Mouse (Mus musculus): ENCODE measurements around the gene Fntb. TPM values are rescaled to one million over a fixed set of nuclear protein-coding genes. Genes with fewer than 3 reads are reported as not detected.

The Fntb gene
- polyA plus RNA-seq, 1 experiment = 81.0 TPM

DNA sequence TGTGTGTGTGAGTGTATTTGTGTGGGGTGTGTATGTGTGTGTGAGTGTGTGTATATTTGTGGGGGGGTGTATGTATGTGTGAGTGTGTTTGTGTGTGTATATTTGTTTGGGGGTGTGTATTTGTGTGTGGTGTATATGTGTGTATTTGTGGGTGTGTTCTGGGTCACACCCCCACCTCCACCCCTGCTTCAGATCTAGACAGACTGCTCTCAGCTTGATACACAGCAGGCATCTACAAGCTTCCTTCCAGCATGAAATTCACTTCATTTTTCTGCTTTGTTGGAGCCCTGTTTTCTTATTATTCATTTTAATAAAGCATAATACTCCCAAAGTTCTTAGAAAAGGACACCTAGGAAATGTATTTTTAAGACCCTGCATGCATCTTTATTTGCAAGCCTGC lies 132.8 kb downstream of the Fntb start:
- Histone ChIP-seq H3K27ac (ENCODE audit: insufficient read depth, low read length) (no peak overlapping the region; the same call in 1 of the 2 replicates), H3K4me1 (ENCODE audit: control insufficient read depth, insufficient read depth, low read length) (peaks cover 18% of the 10 kb centered on the region), H3K27me3 (ENCODE audit: control insufficient read depth, insufficient read depth, low read length, poor library complexity, severe bottlenecking) (no peaks in the 10 kb centered on the region), H3K36me3 (ENCODE audit: control insufficient read depth, insufficient read depth, low read length, poor library complexity, severe bottlenecking) (no peaks in the 10 kb centered on the region), H3K9ac (ENCODE audit: low read depth, poor library complexity, severe bottlenecking) (no peak overlapping the region), H3K4me3 (ENCODE audit: low read depth, low read length) (no peak overlapping the region), H3K9me3 (replicated peaks; ENCODE audit: control insufficient read depth, insufficient read depth, low read length, poor library complexity, severe bottlenecking) (no peaks in the 10 kb centered on the region)
- TF ChIP-seq POLR2A (IDR thresholded peaks at IDR 0.05; ENCODE audit: insufficient read depth, low read length) = no peak
- no peak for TF ChIP-seq EP300 (IDR thresholded peaks at IDR 0.05; ENCODE audit: insufficient read depth, low read depth, low read length)
- TF ChIP-seq CTCF (IDR thresholded peaks at IDR 0.05; ENCODE audit: low read depth, low read length) = no peak

DNA sequence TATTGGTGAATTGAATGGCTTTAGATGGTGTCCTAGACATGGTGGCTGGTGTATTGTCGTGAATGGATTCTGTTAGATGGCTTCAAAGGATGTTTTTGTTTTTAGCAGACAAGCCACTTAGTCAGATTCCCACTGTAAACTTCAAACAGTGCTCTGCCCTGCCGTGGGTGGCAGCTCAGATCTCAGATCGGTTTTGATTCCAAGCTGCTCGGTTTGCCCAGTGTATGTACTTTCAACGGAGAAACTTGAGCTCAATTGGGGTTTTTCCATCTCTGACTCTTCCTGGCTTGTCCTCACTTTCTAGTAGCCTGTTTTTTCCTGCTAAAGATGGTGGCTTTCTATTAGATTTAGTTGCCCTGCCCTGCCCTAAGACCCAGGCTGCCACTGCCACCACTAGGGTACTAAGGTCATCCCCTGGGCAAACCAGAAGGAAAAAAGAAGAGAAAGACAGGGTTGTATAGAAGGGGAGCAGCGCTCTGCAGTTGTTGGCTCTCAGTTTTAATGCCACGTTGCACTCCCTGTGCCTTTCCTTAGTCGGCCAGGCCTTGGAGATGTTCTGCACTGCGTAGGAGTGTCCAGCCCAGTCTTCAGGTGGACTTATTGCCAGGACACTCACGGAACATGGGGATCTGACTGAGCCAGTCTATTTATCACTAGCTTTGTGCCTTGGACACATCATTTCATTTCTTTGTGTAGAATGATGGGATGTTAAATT lies 134.0 kb downstream of the Fntb start:
- peaks cover 14% of the 10 kb centered on the region for H3K4me1 ChIP-seq (ENCODE audit: control insufficient read depth, insufficient read depth, low read length)
- H3K4me3 ChIP-seq (ENCODE audit: low read depth, low read length) = no peak overlapping the region
- no peak overlapping the region for H3K9ac ChIP-seq (ENCODE audit: low read depth, poor library complexity, severe bottlenecking)
- H3K27me3 ChIP-seq (ENCODE audit: control insufficient read depth, insufficient read depth, low read length, poor library complexity, severe bottlenecking) = no peaks in the 10 kb centered on the region
- H3K27ac ChIP-seq (ENCODE audit: insufficient read depth, low read length) = peak overlapping the region; percentile 5; the same call in 1 of the 2 replicates
- no peaks in the 10 kb centered on the region for H3K9me3 ChIP-seq (replicated peaks; ENCODE audit: control insufficient read depth, insufficient read depth, low read length, poor library complexity, severe bottlenecking)
- no peaks in the 10 kb centered on the region for H3K36me3 ChIP-seq (ENCODE audit: control insufficient read depth, insufficient read depth, low read length, poor library complexity, severe bottlenecking)
- TF ChIP-seq CTCF (IDR thresholded peaks at IDR 0.05; ENCODE audit: low read depth, low read length) (no peak), EP300 (IDR thresholded peaks at IDR 0.05; ENCODE audit: insufficient read depth, low read depth, low read length) (no peak), POLR2A (IDR thresholded peaks at IDR 0.05; ENCODE audit: insufficient read depth, low read length) (no peak)

DNA sequence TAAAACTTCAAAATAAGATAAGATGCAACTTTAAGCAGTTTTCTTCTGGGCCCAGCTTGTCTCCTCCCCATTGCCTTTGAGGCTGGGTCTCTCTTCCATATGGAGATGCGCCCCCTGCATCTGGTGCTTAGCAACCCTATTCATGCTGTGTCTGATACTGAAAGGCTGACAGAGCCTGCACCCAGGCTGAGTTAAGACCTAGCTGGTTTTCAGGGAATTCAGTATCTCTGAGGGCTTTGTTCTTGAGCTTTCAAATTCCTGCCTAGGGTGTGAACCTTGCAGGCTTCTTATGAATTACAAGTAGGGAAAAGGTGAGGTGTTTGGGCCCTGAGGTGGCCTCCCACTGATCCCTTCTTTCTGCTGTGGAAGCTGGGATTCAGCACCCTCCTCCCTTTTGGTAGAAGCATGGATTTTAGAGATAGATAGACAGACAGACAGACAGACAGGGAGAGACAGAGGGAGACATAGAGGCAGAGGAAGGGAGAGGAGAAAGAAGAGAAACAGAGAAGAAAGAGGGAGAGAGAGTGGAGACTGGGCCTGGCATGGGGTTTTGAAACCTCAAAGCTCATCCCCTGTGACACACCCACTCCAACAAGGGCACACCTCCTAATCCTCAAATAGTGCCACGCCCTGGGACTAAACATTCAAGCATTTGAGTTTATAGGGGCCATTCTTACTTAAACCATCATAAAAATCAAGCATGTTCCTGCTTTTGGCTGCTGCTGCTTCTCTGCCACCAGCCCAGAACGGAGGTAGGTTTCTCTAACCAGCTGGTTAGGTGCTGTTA lies 136.3 kb downstream of the Fntb start:
- Histone ChIP-seq H3K9ac (ENCODE audit: low read depth, poor library complexity, severe bottlenecking) (no peak overlapping the region), H3K4me3 (ENCODE audit: low read depth, low read length) (no peak overlapping the region), H3K27ac (ENCODE audit: insufficient read depth, low read length) (peak overlapping the region; percentile 91), H3K9me3 (replicated peaks; ENCODE audit: control insufficient read depth, insufficient read depth, low read length, poor library complexity, severe bottlenecking) (no peaks in the 10 kb centered on the region), H3K27me3 (ENCODE audit: control insufficient read depth, insufficient read depth, low read length, poor library complexity, severe bottlenecking) (no peaks in the 10 kb centered on the region), H3K36me3 (ENCODE audit: control insufficient read depth, insufficient read depth, low read length, poor library complexity, severe bottlenecking) (no peaks in the 10 kb centered on the region), H3K4me1 (ENCODE audit: control insufficient read depth, insufficient read depth, low read length) (peaks cover 6% of the 10 kb centered on the region)
- no peak for TF ChIP-seq POLR2A (IDR thresholded peaks at IDR 0.05; ENCODE audit: insufficient read depth, low read length)
- peak; percentile 87 for TF ChIP-seq EP300 (IDR thresholded peaks at IDR 0.05; ENCODE audit: insufficient read depth, low read depth, low read length)

GRCm38 (mm10) chr12:76906278-76906677 lies 140.9 kb downstream of the Fntb start:
- Histone ChIP-seq H3K4me1 (ENCODE audit: control insufficient read depth, insufficient read depth, low read length) (peaks cover 2% of the 10 kb centered on the region), H3K4me3 (ENCODE audit: low read depth, low read length) (no peak overlapping the region), H3K27me3 (ENCODE audit: control insufficient read depth, insufficient read depth, low read length, poor library complexity, severe bottlenecking) (no peaks in the 10 kb centered on the region), H3K9ac (ENCODE audit: low read depth, poor library complexity, severe bottlenecking) (no peak overlapping the region), H3K36me3 (ENCODE audit: control insufficient read depth, insufficient read depth, low read length, poor library complexity, severe bottlenecking) (no peaks in the 10 kb centered on the region), H3K27ac (ENCODE audit: insufficient read depth, low read length) (no peak overlapping the region), H3K9me3 (replicated peaks; ENCODE audit: control insufficient read depth, insufficient read depth, low read length, poor library complexity, severe bottlenecking) (no peaks in the 10 kb centered on the region)
- TF ChIP-seq CTCF (IDR thresholded peaks at IDR 0.05; ENCODE audit: low read depth, low read length) = no peak
- TF ChIP-seq POLR2A (IDR thresholded peaks at IDR 0.05; ENCODE audit: insufficient read depth, low read length) = no peak

- no peaks in the 10 kb centered on the region for H3K36me3 ChIP-seq (ENCODE audit: control insufficient read depth, insufficient read depth, low read length, poor library complexity, severe bottlenecking)
These were observed 143.8 kb downstream of the Fntb start for GRCm38 (mm10) chr12:76909218-76909617.

More at GRCm38 (mm10) chr12:76909218-76909617, 143.8 kb downstream of the Fntb start:
- H3K27ac ChIP-seq (ENCODE audit: insufficient read depth, low read length) = peak overlapping the region; percentile 75
- H3K9me3 ChIP-seq (replicated peaks; ENCODE audit: control insufficient read depth, insufficient read depth, low read length, poor library complexity, severe bottlenecking) = no peaks in the 10 kb centered on the region
- H3K4me3 ChIP-seq (ENCODE audit: low read depth, low read length) = peak overlapping the region; percentile 13
- TF ChIP-seq POLR2A (IDR thresholded peaks at IDR 0.05; ENCODE audit: insufficient read depth, low read length) = no peak
- no peak for TF ChIP-seq CTCF (IDR thresholded peaks at IDR 0.05; ENCODE audit: low read depth, low read length)
- no peak for TF ChIP-seq EP300 (IDR thresholded peaks at IDR 0.05; ENCODE audit: insufficient read depth, low read depth, low read length)
- no peaks in the 10 kb centered on the region for H3K27me3 ChIP-seq (ENCODE audit: control insufficient read depth, insufficient read depth, low read length, poor library complexity, severe bottlenecking)
- no peak overlapping the region for H3K9ac ChIP-seq (ENCODE audit: low read depth, poor library complexity, severe bottlenecking)
- peaks cover 5% of the 10 kb centered on the region for H3K4me1 ChIP-seq (ENCODE audit: control insufficient read depth, insufficient read depth, low read length)

Data from ES-Bruce4 (cell line).